Mouse (Mus musculus) intestine, postnatal 0 days (tissue): ENCODE measurements at regions not wholly inside any gene's neighbourhood (a gene's known extent, or its start where the extent isn't known, plus 50 kb on each side); places are given as distances from the start of the nearest gene placed in this dataset.

ENCODE experiments used
- ATAC-seq: fragments of 200-750 bp; cut with Nextera tagmentation; 2 replicates; pipeline ENCODE4 v1.8.0; 2017; ENCODE audit warnings: mild to moderate bottlenecking, moderate TSS enrichment, moderate library complexity
- H3K27ac ChIP-seq: fragments of 300-500 bp; sonication (generic); 2 replicates; pipeline ENCODE4 v1.5.1; 2014; ENCODE audit warnings: mild to moderate bottlenecking, low read depth, low read length, moderate library complexity
- H3K27me3 ChIP-seq: fragments of 300-500 bp; sonication (generic); replicated peaks from 2 replicates; pipeline ENCODE4 v1.6.1; 2014; ENCODE audit warnings: low read length, mixed read lengths; ENCODE audit not compliant: control insufficient read depth, insufficient read depth
- H3K36me3 ChIP-seq: fragments of 300-500 bp; sonication (generic); 2 replicates; pipeline ENCODE4 v1.6.1; 2014; ENCODE audit warnings: mild to moderate bottlenecking, moderate library complexity; ENCODE audit not compliant: control insufficient read depth, insufficient read depth
- H3K4me1 ChIP-seq: fragments of 300-500 bp; sonication (generic); replicated peaks from 2 replicates; pipeline ENCODE4 v1.6.1; 2014; ENCODE audit warnings: antibody characterized with exemption, low read length, mixed read lengths; ENCODE audit not compliant: control insufficient read depth, insufficient read depth
- H3K4me2 ChIP-seq: fragments of 300-500 bp; sonication (generic); replicated peaks from 2 replicates; pipeline ENCODE4 v1.6.1; 2014; ENCODE audit warnings: low read depth, mild to moderate bottlenecking, moderate library complexity
- H3K4me3 ChIP-seq: fragments of 300-500 bp; sonication (generic); 2 replicates; pipeline ENCODE4 v1.5.1; 2014; ENCODE audit warnings: low read depth, low read length
- H3K9ac ChIP-seq: fragments of 300-500 bp; sonication (generic); 2 replicates; pipeline ENCODE4 v1.6.1; 2014; ENCODE audit warnings: mild to moderate bottlenecking, low read depth, low read length
- H3K9me3 ChIP-seq: fragments of 300-500 bp; sonication (generic); 2 replicates; pipeline ENCODE4 v1.6.1; 2016; ENCODE audit warnings: mixed run types; ENCODE audit not compliant: control insufficient read depth
- CTCF ChIP-seq: sonication (generic); IDR thresholded peaks from 2 replicates; pipeline ENCODE4 v1.5.1; 2016; ENCODE audit warnings: low read depth, mild to moderate bottlenecking, control low read depth, antibody characterized with exemption, moderate library complexity
- WGBS: fragments of 180-500 bp; shearing (Covaris S2); extraction: QIAGEN DNeasy Blood & Tissue Kit; methylation state at CpG from one replicate; pipeline ENCODE4 v1.1.7; 2014; 5-methylcytosine and 5-hydroxymethylcytosine counted together

DNA sequence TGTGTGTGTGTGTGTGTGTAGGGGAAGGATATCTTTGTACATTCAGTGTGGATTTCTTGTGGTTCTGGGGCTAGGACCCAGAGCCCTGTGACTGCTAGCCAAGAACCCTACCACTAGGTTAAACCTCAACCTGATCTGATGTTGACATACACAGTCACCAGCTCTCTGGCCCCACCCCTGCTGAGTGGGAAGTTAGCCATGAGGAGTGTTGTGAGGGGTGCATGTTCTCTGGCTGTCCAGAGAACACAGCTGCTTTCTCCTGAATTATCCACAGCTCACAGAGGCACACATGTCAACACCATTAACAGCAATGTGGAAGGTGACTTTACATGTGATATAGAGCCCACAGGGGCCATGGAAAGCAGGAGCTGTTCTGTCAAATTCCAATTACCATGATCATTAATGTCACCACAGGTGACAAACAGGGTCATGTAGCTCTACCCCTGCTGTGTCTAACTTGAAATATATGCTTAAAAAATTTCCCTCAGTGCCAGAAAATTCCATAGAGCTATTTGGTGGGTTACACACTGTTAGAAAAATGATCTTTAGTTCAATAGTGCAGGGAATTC lies 121.0 kb upstream of the Slc22a23 start:
- Histone ChIP-seq H3K9ac (no peak overlapping the region), H3K36me3 (no peaks in the 10 kb centered on the region), H3K27me3 (no peaks in the 10 kb centered on the region), H3K9me3 (no peaks in the 10 kb centered on the region), H3K27ac (no peak overlapping the region), H3K4me1 (peaks cover 21% of the 10 kb centered on the region), H3K4me2 (no peak overlapping the region), H3K4me3 (no peak overlapping the region)
- no peak for ATAC-seq
- TF ChIP-seq CTCF = no peak

DNA sequence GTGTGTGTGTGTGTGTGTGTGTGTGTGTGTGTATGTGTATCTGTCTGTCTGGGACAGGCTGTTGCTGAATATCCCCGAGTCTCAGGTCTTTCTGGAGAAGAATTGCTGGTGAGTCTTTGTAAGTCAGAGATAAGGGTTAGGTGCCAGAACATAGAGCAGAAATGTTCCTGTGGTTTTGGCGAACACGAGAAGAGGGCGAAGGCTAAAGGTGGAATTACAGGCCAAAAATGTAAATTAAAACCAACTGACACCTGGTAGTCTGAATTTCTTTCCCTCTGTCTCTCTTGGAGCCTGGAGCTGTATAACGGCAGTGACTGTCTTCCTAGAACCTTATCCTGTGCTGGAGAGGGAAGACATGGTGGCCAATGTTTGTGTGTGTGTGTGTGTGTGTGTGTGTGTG lies 120.5 kb upstream of the Slc22a23 start:
- Histone ChIP-seq H3K4me1 (peaks cover 21% of the 10 kb centered on the region), H3K4me3 (no peak overlapping the region), H3K4me2 (no peak overlapping the region), H3K36me3 (no peaks in the 10 kb centered on the region), H3K27ac (no peak overlapping the region), H3K9ac (no peak overlapping the region), H3K9me3 (no peaks in the 10 kb centered on the region), H3K27me3 (no peaks in the 10 kb centered on the region)
- WGBS = 64% methylated on average over 5 of the region's 5 CpGs
- TF ChIP-seq CTCF = no peak
- no peak for ATAC-seq

DNA sequence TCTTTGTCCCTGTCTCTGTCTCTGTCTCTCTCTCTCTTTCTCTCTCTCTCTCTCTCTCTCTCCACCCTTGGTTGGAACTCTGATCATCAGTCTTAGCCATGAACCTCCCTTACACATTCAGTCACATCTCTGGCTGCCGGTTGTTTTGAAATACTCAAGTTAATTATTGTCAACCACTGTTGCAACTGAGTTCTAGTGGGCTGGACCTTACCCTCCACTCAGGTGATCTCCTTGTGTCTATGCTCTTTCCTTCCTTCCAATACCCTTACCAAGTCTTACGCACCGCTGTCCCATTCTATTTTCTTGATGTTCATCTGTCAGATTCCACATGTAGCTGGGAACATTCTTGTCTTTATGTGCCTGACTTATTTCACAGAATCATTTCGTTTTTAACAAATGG lies 119.2 kb upstream of the Slc22a23 start:
- H3K27ac ChIP-seq = peak overlapping the region; percentile 60; the same call in 1 of the 2 replicates
- H3K36me3 ChIP-seq = no peaks in the 10 kb centered on the region
- no peak overlapping the region for H3K4me2 ChIP-seq
- 58% methylated on average over 4 of the region's 4 CpGs for WGBS
- peak; percentile 82 for ATAC-seq
- peaks cover 21% of the 10 kb centered on the region for H3K4me1 ChIP-seq
- TF ChIP-seq CTCF = no peak
- H3K27me3 ChIP-seq = no peaks in the 10 kb centered on the region
- no peak overlapping the region for H3K4me3 ChIP-seq
- H3K9me3 ChIP-seq = no peaks in the 10 kb centered on the region
- no peak overlapping the region for H3K9ac ChIP-seq

DNA sequence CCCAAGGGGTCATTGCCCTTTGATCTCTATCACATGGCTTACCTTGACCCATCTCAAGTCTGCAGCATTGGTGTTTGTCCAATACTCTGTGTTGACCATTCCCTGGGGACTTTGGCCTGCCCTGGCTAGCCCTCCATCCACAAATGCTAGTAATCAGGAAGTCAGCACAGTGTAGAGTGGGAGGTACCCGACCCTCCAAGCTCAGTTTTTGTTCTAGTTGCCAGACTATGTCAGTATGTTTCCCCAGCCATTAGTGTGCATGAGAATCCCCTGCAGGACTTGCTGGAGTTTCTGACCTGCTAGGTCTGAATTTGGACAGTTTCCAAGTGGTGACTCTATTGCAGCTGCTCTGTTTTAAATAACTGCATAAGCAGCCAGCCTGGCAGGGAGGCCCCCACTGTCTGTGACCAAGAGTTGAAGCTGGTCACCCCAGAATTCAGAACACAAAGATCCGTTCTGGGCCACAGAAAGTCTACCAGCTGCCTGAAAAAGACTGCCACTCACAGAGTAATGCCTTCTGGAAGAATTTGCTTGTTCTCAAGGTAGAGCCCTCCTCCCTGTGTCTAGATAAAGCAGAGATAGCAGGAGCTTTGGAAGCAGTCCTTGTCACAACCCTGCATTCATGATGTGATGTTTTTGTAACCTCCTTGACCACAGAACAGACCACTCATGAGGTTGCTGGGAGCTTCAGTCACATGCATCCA lies 118.0 kb upstream of the Slc22a23 start:
- H3K4me2 ChIP-seq = no peak overlapping the region

DNA sequence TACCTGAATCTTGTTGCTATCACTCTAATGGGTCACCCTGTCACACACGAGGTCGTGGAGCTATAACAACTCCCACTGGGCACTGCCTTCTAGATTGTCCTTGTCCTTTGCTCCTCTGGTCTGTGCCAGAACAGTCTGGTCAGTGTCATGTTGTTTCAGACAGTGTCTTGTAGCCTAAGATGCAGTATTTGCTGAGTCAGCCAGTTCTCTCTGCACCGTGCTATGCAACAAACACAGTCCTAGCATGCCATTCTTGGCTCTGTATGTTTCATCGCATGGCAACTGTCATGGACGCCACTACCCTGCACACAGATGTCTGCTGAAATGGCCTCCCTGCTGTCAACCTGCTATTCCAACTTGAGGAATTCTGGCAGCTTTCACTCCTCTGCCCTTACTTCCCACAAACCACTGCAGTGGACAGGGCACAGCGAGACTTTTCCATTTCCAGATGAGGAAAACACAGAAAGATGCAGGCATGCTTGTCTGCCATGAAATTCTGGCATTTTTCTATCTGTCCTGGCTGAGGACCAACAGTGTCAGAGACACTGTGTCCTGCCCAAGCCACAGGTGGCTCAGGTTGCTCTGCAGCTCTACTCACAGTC lies 117.3 kb upstream of the Slc22a23 start:
- Histone ChIP-seq H3K36me3 (no peaks in the 10 kb centered on the region), H3K4me3 (no peak overlapping the region), H3K9ac (no peak overlapping the region), H3K9me3 (no peaks in the 10 kb centered on the region), H3K4me2 (no peak overlapping the region), H3K4me1 (peaks cover 21% of the 10 kb centered on the region), H3K27me3 (no peaks in the 10 kb centered on the region), H3K27ac (no peak overlapping the region)
- WGBS = 74% methylated on average over 6 of the region's 6 CpGs
- no peak for TF ChIP-seq CTCF
- no peak for ATAC-seq

More for the DNA sequence above, 118.0 kb upstream of the Slc22a23 start:
- Histone ChIP-seq H3K9me3 (no peaks in the 10 kb centered on the region), H3K9ac (no peak overlapping the region), H3K4me3 (no peak overlapping the region), H3K4me1 (peaks cover 21% of the 10 kb centered on the region), H3K36me3 (no peaks in the 10 kb centered on the region), H3K27ac (no peak overlapping the region), H3K27me3 (no peaks in the 10 kb centered on the region)
- no peak for ATAC-seq
- WGBS = 23% methylated on average over 2 of the region's 2 CpGs
- no peak for TF ChIP-seq CTCF

DNA sequence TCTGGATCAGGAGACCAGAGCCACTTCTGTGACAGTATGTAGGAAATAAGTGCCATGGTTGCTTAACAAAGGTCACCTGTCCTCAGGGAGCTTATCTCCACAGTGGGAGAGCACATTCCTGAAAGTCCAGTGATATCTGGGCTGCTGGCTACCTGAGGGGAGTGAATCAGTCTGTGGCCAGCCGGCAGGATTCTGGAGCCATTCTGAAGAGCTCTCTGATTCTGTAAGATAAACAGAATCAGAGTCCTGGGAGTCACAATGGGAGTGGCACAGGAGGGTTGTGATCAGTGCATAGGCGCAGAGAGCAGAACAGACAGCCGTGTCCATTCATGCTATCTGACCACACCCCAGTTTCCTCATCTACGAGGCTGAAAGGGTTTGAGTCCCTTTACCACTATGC lies 116.0 kb upstream of the Slc22a23 start:
- Histone ChIP-seq H3K4me2 (no peak overlapping the region), H3K9me3 (no peaks in the 10 kb centered on the region), H3K36me3 (no peaks in the 10 kb centered on the region), H3K4me3 (no peak overlapping the region), H3K27ac (no peak overlapping the region), H3K4me1 (peaks cover 21% of the 10 kb centered on the region), H3K9ac (no peak overlapping the region), H3K27me3 (no peaks in the 10 kb centered on the region)
- 17% methylated on average over 4 of the region's 4 CpGs for WGBS
- no peak for TF ChIP-seq CTCF
- ATAC-seq = peak; percentile 69
